Mouse (Mus musculus): Measurements from ENCODE around the gene Gm17267. TPM values are rescaled to one million over a fixed set of nuclear protein-coding genes. Genes with fewer than 3 reads are reported as not detected.
"Not testable (repeated sequence)": the region's sequence is repeated elsewhere in the genome, so short reads cannot be mapped to it uniquely, and the experiment has no call there.

Gene Gm17267
- total RNA-seq (2015; ENCODE audit: low replicate concordance) (not detected in 2 replicates), total RNA-seq (2017; ENCODE audit: low replicate concordance) (not detected in 2 replicates)

- not testable (repeated sequence) for ATAC-seq (replicated peaks; ENCODE audit: low FRiP score, poor library complexity, severe bottlenecking)
Measured at GRCm38 (mm10) chrX:126017257-126017656, at the start of gene Gm17267. TSS of gene Gm17267 (plus strand) at chrX:126017557.

Data from erythroblast, adult 5-6 weeks (primary cell).